Mouse (Mus musculus) central nervous system, embryonic 18 days (tissue): Measurements from ENCODE around the gene Gm5478. TPM values are rescaled to one million over a fixed set of nuclear protein-coding genes. Genes with fewer than 3 reads are reported as not detected.

ENCODE experiments used
- polyA plus RNA-seq: library from polyadenylated mRNA; depleted of rRNA; stranded (reverse); fragments of >200 nt; gene quantifications from 2 replicates; pipeline ENCODE4 v1.2.3, GENCODE M21; 2012; rRNA removed

Gm5478 gene
- polyA plus RNA-seq: not detected in 2 replicates

DNA sequence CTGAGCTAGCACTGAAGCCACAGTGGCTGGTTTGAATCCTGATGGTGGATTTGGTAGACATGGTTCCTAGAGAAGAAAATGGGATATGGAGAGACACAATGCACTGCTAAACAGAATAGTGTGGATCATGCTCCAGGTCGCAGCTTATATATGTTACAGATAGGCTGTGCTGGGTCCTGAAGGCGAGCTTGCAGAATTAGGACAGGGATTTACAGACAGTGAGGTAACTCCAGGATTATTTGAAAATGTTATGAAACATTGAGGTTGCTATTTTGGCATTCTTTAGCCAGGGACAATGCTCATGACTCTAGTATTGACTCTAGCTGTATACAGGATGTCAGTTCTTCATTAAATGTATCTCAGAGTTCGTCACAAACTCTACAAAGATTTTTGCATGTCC is at the start of gene Gm5478:
Gene Gm5478, minus strand, starts transcription at position 101 of the 400 bp plus-strand sequence.

DNA sequence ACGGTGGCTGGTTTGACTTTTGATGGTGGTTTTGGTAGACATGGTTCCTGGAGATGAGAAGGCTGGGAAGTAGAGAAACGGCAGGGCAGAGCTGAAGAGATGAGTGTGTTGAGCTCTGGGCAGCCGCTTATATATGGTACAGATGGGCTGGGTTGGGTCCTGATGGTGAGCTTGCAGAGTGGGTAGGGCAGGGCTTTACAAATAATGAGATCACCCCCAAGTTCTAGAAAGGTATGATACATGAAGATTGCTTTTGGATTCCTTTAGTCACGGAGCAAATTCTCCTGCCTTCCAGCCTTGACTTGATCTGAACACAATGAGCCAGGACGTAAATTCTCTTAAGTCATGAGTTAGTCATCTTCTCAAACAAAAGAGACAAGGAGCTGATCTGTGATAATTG is 47.0 kb upstream of the Gm5478 start, which contains the start of gene Krt6a:
Gene Krt6a, minus strand, starts transcription at position 101 of the 400 bp plus-strand sequence.

DNA sequence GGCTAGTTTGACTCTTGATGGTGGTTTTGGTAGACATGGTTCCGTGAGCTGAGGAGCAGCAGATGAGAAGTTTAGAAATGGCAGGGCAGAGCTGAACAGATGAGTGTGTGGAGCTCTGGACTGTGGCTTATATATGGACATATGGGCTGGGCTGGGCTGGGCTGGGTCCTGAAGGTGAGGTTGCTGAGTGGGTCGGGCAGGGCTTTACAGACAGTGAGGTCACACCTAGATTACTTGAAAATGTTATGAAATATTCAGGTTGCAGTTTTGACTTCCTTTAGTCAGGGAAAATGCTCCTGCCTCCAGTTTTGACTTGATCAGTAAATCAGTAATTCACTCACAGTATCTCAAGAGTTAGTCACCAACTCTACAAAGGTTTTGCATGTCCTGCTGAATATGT is 33.0 kb upstream of the Gm5478 start, which contains the start of gene Krt6b:
Gene Krt6b, minus strand, starts transcription at position 101 of the 400 bp plus-strand sequence.

DNA sequence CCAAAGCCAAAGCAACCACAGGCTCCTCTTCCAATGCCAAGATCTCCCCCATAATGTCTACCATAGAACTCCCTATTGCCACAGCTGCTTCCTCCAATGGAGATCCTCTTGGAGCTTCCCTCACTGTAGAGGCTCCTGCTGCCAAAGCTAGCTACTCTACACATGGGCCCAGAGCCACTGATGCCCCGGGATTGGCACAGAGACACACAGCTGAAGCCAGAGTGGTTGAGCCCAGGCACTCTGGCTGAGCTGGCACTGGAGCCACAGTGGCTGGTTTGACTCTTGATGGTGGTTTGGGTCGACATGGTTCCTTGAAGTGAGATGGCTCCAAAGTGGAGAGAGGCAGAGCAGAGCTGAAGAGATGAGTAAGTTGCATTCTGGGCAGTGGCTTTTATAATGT is 19.3 kb downstream of the Gm5478 start, which contains the start of gene Gm5414:
Gene Gm5414, minus strand, starts transcription at position 305 of the 400 bp plus-strand sequence.

Other genes starting within 250 kb of the Gm5478 start
- gene Krt7, start 236.3 kb downstream of the Gm5478 start, polyA plus RNA-seq: 0.55 and 21.6 TPM in 2 replicates
- 0.34 and 0.45 TPM in 2 replicates for gene Krt87, start 208.6 kb downstream of the Gm5478 start, polyA plus RNA-seq
- not detected in 2 replicates for gene Krt88, start 199.6 kb downstream of the Gm5478 start, polyA plus RNA-seq
- gene Krt81, start 183.6 kb downstream of the Gm5478 start, polyA plus RNA-seq: 0.04 and 0.13 TPM in 2 replicates
- gene Krt86, start 173.9 kb downstream of the Gm5478 start, polyA plus RNA-seq: 0.04 and 0.05 TPM in 2 replicates
- not detected in 2 replicates for gene Krt83, start 155.9 kb downstream of the Gm5478 start, polyA plus RNA-seq
- gene Gm49425, start 130.1 kb downstream of the Gm5478 start, polyA plus RNA-seq: not detected in 2 replicates
- gene Krt84, start 114.6 kb downstream of the Gm5478 start, polyA plus RNA-seq: not detected in 2 replicates
- not detected in 2 replicates for gene Krt82, start 96.7 kb downstream of the Gm5478 start, polyA plus RNA-seq
- gene Krt90, start 84.4 kb downstream of the Gm5478 start, polyA plus RNA-seq: 0.15 and 0.16 TPM in 2 replicates
- 0.07 and 0.09 TPM in 2 replicates for gene Krt75, start 73.5 kb downstream of the Gm5478 start, polyA plus RNA-seq
- gene Gm5414, start 19.2 kb downstream of the Gm5478 start, polyA plus RNA-seq: not detected in 2 replicates
- gene Krt6b, start 32.9 kb upstream of the Gm5478 start, polyA plus RNA-seq: 0.41 TPM in 1 of 2 replicates, not detected in the other
- gene Krt6a, start 46.9 kb upstream of the Gm5478 start, polyA plus RNA-seq: 0.04 and 40.9 TPM in 2 replicates
- 0.08 and 1.1 TPM in 2 replicates for gene Krt5, start 65.5 kb upstream of the Gm5478 start, polyA plus RNA-seq
- 0.08 and 0.36 TPM in 2 replicates for gene Krt71, start 95.7 kb upstream of the Gm5478 start, polyA plus RNA-seq
- gene Krt72, start 139.1 kb upstream of the Gm5478 start, polyA plus RNA-seq: 0.11 and 0.13 TPM in 2 replicates
- 0.52 and 0.95 TPM in 2 replicates for gene Krt73, start 155.0 kb upstream of the Gm5478 start, polyA plus RNA-seq
- 0.03 TPM in 2 replicates for gene Krt2, start 170.8 kb upstream of the Gm5478 start, polyA plus RNA-seq
- gene Krt1, start 203.4 kb upstream of the Gm5478 start, polyA plus RNA-seq: 23.8 and 28.4 TPM in 2 replicates
- 2.3 and 2.6 TPM in 2 replicates for gene Krt77, start 222.3 kb upstream of the Gm5478 start, polyA plus RNA-seq
- gene Krt76, start 245.5 kb upstream of the Gm5478 start, polyA plus RNA-seq: 0.05 and 0.06 TPM in 2 replicates